Mouse (Mus musculus): Measurements from ENCODE around the gene Gab2. TPM values are rescaled to one million over a fixed set of nuclear protein-coding genes. Genes with fewer than 3 reads are reported as not detected.
"Not testable (repeated sequence)": the region's sequence is repeated elsewhere in the genome, so short reads cannot be mapped to it uniquely, and the experiment has no call there.

Gab2 gene
- polyA plus RNA-seq, 1 experiment from 2014 or later = 10.1 TPM

GRCm38 (mm10) chr7:97208811-97209549 is 127.6 kb downstream of the Gab2 start:
- no peaks in the 10 kb centered on the region for H3K27me3 ChIP-seq (replicated peaks; ENCODE audit: control insufficient read depth, insufficient read depth, low read length)
- H3K9ac ChIP-seq (ENCODE audit: low read length) = no peak overlapping the region
- H3K9me3 ChIP-seq (replicated peaks; ENCODE audit: control insufficient read depth, low read length) = no peaks in the 10 kb centered on the region
- no peak for DNase-seq (ENCODE audit: low spot score)
- no peak overlapping the region for H3K27ac ChIP-seq (ENCODE audit: low read depth, low read length)
- 86% methylated on average over 1 of the region's 1 CpGs for WGBS
- no peaks in the 10 kb centered on the region for H3K36me3 ChIP-seq (ENCODE audit: control insufficient read depth, insufficient read depth, low read length)
- H3K4me2 ChIP-seq (ENCODE audit: low read length) = no peak overlapping the region
- H3K4me3 ChIP-seq (ENCODE audit: low read depth, low read length) = no peak overlapping the region
- H3K4me1 ChIP-seq (ENCODE audit: control insufficient read depth, insufficient read depth, low read length) = no peaks in the 10 kb centered on the region
- ATAC-seq = no peak

DNA sequence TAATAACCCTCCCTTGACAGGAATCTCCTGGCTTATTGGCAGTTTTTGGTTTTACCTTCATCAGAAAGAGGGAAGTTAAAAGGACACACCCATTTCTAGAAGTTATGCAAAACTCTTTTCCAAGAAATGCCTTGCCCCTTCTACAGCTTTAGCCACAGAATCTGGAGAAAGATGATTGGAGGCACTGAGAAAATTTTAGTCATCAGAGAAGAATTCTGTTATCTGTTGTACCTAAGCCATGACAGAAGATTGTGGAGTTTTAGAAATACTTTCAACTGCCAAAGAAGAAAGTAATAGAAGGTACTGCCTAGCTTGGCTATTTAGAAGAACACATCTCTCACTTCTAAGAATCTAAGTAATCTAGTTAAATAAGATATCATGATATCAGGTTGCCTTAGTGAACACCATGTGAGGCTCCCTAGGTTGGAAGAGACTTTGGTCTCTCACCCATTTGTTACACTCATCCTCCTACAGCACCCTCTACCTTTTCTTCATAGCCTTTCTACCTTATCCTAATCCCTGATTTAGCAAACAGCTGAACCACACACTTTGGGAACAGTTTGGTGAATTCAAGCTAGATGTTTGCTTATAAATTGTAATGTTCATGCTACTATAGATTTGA is 128.8 kb downstream of the Gab2 start:
- Histone ChIP-seq H3K27ac (ENCODE audit: low read depth, low read length) (no peak overlapping the region), H3K4me2 (ENCODE audit: low read length) (no peak overlapping the region), H3K9me3 (replicated peaks; ENCODE audit: control insufficient read depth, low read length) (no peaks in the 10 kb centered on the region), H3K36me3 (ENCODE audit: control insufficient read depth, insufficient read depth, low read length) (no peaks in the 10 kb centered on the region), H3K4me3 (ENCODE audit: low read depth, low read length) (no peak overlapping the region), H3K27me3 (replicated peaks; ENCODE audit: control insufficient read depth, insufficient read depth, low read length) (no peaks in the 10 kb centered on the region), H3K9ac (ENCODE audit: low read length) (no peak overlapping the region), H3K4me1 (ENCODE audit: control insufficient read depth, insufficient read depth, low read length) (no peaks in the 10 kb centered on the region)
- no peak for DNase-seq (ENCODE audit: low spot score)
- no peak for ATAC-seq

GRCm38 (mm10) chr7:97211117-97211516 is 129.7 kb downstream of the Gab2 start:
- Histone ChIP-seq H3K36me3 (ENCODE audit: control insufficient read depth, insufficient read depth, low read length) (no peaks in the 10 kb centered on the region), H3K9me3 (replicated peaks; ENCODE audit: control insufficient read depth, low read length) (no peaks in the 10 kb centered on the region), H3K4me2 (ENCODE audit: low read length) (no peak overlapping the region), H3K27me3 (replicated peaks; ENCODE audit: control insufficient read depth, insufficient read depth, low read length) (no peaks in the 10 kb centered on the region), H3K4me1 (ENCODE audit: control insufficient read depth, insufficient read depth, low read length) (no peaks in the 10 kb centered on the region), H3K4me3 (ENCODE audit: low read depth, low read length) (no peak overlapping the region), H3K27ac (ENCODE audit: low read depth, low read length) (no peak overlapping the region), H3K9ac (ENCODE audit: low read length) (no peak overlapping the region)
- ATAC-seq = no peak
- WGBS = 89% methylated on average over 4 of the region's 4 CpGs
- DNase-seq (ENCODE audit: low spot score) = no peak

GRCm38 (mm10) chr7:97223836-97224235 is 142.4 kb downstream of the Gab2 start:
- Histone ChIP-seq H3K4me1 (ENCODE audit: control insufficient read depth, insufficient read depth, low read length) (no peaks in the 10 kb centered on the region), H3K27me3 (replicated peaks; ENCODE audit: control insufficient read depth, insufficient read depth, low read length) (no peaks in the 10 kb centered on the region), H3K4me3 (ENCODE audit: low read depth, low read length) (no peak overlapping the region), H3K36me3 (ENCODE audit: control insufficient read depth, insufficient read depth, low read length) (0 out of 2 replicates have a peak, but pooled peaks cover 6% of the 10 kb centered on the region), H3K27ac (ENCODE audit: low read depth, low read length) (no peak overlapping the region), H3K4me2 (ENCODE audit: low read length) (no peak overlapping the region), H3K9me3 (replicated peaks; ENCODE audit: control insufficient read depth, low read length) (no peaks in the 10 kb centered on the region), H3K9ac (ENCODE audit: low read length) (no peak overlapping the region)
- DNase-seq (ENCODE audit: low spot score) = no peak
- WGBS = 87% methylated on average over 2 of the region's 2 CpGs
- ATAC-seq = no peak

- 52% methylated on average over 2 of the region's 2 CpGs for WGBS
- Histone ChIP-seq H3K9ac (ENCODE audit: low read length) (no peak overlapping the region), H3K27ac (ENCODE audit: low read depth, low read length) (no peak overlapping the region), H3K4me1 (ENCODE audit: control insufficient read depth, insufficient read depth, low read length) (peaks cover 5% of the 10 kb centered on the region; the same call in 1 of the 2 replicates), H3K9me3 (replicated peaks; ENCODE audit: control insufficient read depth, low read length) (no peaks in the 10 kb centered on the region), H3K4me2 (ENCODE audit: low read length) (no peak overlapping the region), H3K27me3 (replicated peaks; ENCODE audit: control insufficient read depth, insufficient read depth, low read length) (no peaks in the 10 kb centered on the region), H3K36me3 (ENCODE audit: control insufficient read depth, insufficient read depth, low read length) (no peaks in the 10 kb centered on the region), H3K4me3 (ENCODE audit: low read depth, low read length) (no peak overlapping the region)
- ATAC-seq (peak; percentile 93), DNase-seq (ENCODE audit: low spot score) (peak; percentile 67)
Measured at GRCm38 (mm10) chr7:97245261-97245949, 164.0 kb downstream of the Gab2 start.

GRCm38 (mm10) chr7:97245950-97246578 is 164.7 kb downstream of the Gab2 start:
- H3K4me3 ChIP-seq (ENCODE audit: low read depth, low read length); H3K4me2 ChIP-seq (ENCODE audit: low read length); H3K4me1 ChIP-seq (ENCODE audit: control insufficient read depth, insufficient read depth, low read length); H3K9me3 ChIP-seq (replicated peaks; ENCODE audit: control insufficient read depth, low read length); H3K27ac ChIP-seq (ENCODE audit: low read depth, low read length); H3K9ac ChIP-seq (ENCODE audit: low read length); H3K36me3 ChIP-seq (ENCODE audit: control insufficient read depth, insufficient read depth, low read length); DNase-seq (ENCODE audit: low spot score); H3K27me3 ChIP-seq (replicated peaks; ENCODE audit: control insufficient read depth, insufficient read depth, low read length): not testable (repeated sequence)
- 55% methylated on average over 2 of the region's 2 CpGs for WGBS
- ATAC-seq = peak; percentile 50

DNA sequence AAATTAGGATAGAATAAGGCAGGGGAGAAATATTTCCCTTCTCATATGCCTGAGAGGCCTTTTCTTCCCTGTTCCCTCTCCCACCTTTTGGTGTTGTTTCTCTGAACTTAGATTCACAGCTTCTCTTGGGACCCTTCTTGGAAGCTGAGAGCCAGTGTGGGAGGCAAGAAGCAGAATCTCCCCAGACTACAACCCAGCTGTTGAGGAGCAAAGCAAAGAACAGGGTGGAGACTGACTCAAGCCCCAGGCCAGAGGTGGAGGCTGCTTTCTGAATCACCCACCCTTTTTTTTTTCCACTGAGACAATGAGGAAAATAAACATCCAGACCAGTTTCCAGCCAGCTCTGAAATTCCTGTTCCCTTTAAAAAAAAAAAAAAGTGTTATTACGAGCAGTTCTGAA is 166.3 kb downstream of the Gab2 start:
- H3K27me3 ChIP-seq (replicated peaks; ENCODE audit: control insufficient read depth, insufficient read depth, low read length) = no peaks in the 10 kb centered on the region
- H3K4me1 ChIP-seq (ENCODE audit: control insufficient read depth, insufficient read depth, low read length) = peaks cover 5% of the 10 kb centered on the region; the same call in 1 of the 2 replicates
- H3K9me3 ChIP-seq (replicated peaks; ENCODE audit: control insufficient read depth, low read length) = no peaks in the 10 kb centered on the region
- H3K36me3 ChIP-seq (ENCODE audit: control insufficient read depth, insufficient read depth, low read length) = no peaks in the 10 kb centered on the region
- H3K27ac ChIP-seq (ENCODE audit: low read depth, low read length) = no peak overlapping the region
- no peak overlapping the region for H3K4me2 ChIP-seq (ENCODE audit: low read length)
- ATAC-seq = no peak
- DNase-seq (ENCODE audit: low spot score) = no peak
- H3K9ac ChIP-seq (ENCODE audit: low read length) = no peak overlapping the region
- WGBS = 81% methylated on average over 1 of the region's 1 CpGs
- H3K4me3 ChIP-seq (ENCODE audit: low read depth, low read length) = no peak overlapping the region

DNA sequence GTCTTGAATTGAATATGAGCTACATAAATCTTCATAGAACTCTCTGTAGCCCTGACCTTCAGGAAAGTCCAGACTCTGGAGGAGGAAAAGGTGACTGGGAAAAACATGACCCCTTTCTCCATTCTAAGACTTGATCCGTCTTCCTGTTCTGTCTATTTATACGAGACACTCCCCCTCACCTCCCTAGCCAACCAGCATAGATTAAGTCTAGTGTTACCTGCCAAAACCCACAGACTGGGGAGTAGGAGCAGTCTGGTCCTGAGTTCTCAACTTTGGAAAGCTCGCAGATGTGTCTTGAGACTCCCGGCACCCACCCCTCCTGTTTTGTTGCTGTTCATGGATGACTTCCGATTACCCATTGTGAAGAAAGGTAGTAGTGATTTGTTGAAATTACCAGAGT is 166.8 kb downstream of the Gab2 start:
- no peaks in the 10 kb centered on the region for H3K36me3 ChIP-seq (ENCODE audit: control insufficient read depth, insufficient read depth, low read length)
- no peak overlapping the region for H3K9ac ChIP-seq (ENCODE audit: low read length)
- no peak overlapping the region for H3K27ac ChIP-seq (ENCODE audit: low read depth, low read length)
- H3K27me3 ChIP-seq (replicated peaks; ENCODE audit: control insufficient read depth, insufficient read depth, low read length) = no peaks in the 10 kb centered on the region
- no peaks in the 10 kb centered on the region for H3K9me3 ChIP-seq (replicated peaks; ENCODE audit: control insufficient read depth, low read length)
- DNase-seq (ENCODE audit: low spot score) (no peak), ATAC-seq (no peak)
- no peak overlapping the region for H3K4me3 ChIP-seq (ENCODE audit: low read depth, low read length)
- 88% methylated on average over 5 of the region's 5 CpGs for WGBS
- H3K4me1 ChIP-seq (ENCODE audit: control insufficient read depth, insufficient read depth, low read length) = peaks cover 5% of the 10 kb centered on the region; the same call in 1 of the 2 replicates
- H3K4me2 ChIP-seq (ENCODE audit: low read length) = no peak overlapping the region

Measured in forebrain, embryonic 14.5 days (tissue).